Mouse (Mus musculus) limb, embryonic 11.5 days (tissue): ENCODE results near the gene Gm21312. TPM values are rescaled to one million over a fixed set of nuclear protein-coding genes. Genes with fewer than 3 reads are reported as not detected.

ENCODE experiments used
- ATAC-seq: fragments of 200-750 bp; cut with Nextera tagmentation; 2 replicates; pipeline ENCODE4 v1.8.0; 2017; ENCODE audit warnings: low read depth; ENCODE audit not compliant: insufficient number of reproducible peaks, low FRiP score, low TSS enrichment
- DNase-seq: peaks from one replicate; pipeline ENCODE4 v3.0.0-alpha.2; 2015; ENCODE audit warnings: low spot score
- H3K27ac ChIP-seq: fragments of 300-500 bp; sonication (generic); replicated peaks from 2 replicates; pipeline ENCODE4 v1.5.1; 2014; ENCODE audit warnings: low read depth, mild to moderate bottlenecking, low read length
- H3K27me3 ChIP-seq: fragments of 300-500 bp; sonication (generic); 2 replicates; pipeline ENCODE4 v1.6.1; 2014; ENCODE audit warnings: mild to moderate bottlenecking, low read length, mixed read lengths; ENCODE audit not compliant: control insufficient read depth, insufficient read depth
- H3K36me3 ChIP-seq: fragments of 300-500 bp; sonication (generic); 2 replicates; pipeline ENCODE4 v1.6.1; 2014; ENCODE audit warnings: mild to moderate bottlenecking, low read length, moderate library complexity, mixed read lengths; ENCODE audit not compliant: control insufficient read depth, insufficient read depth
- H3K4me1 ChIP-seq: fragments of 300-500 bp; sonication (generic); 2 replicates; pipeline ENCODE4 v1.6.1; 2014; ENCODE audit warnings: low read length, mixed read lengths; ENCODE audit not compliant: control insufficient read depth, insufficient read depth
- H3K4me2 ChIP-seq: fragments of 300-500 bp; sonication (generic); 2 replicates; pipeline ENCODE4 v1.6.1; 2014; ENCODE audit warnings: low read depth, mild to moderate bottlenecking, moderate library complexity; ENCODE audit not compliant: severe bottlenecking
- H3K4me3 ChIP-seq: fragments of 300-500 bp; sonication (generic); 2 replicates; pipeline ENCODE4 v1.5.1; 2014; ENCODE audit warnings: low read depth, low read length
- H3K9ac ChIP-seq: fragments of 300-500 bp; sonication (generic); 2 replicates; pipeline ENCODE4 v1.6.1; 2014; ENCODE audit warnings: mild to moderate bottlenecking, low read length
- H3K9me3 ChIP-seq: fragments of 300-500 bp; sonication (generic); 2 replicates; pipeline ENCODE4 v1.6.1; 2016; ENCODE audit warnings: low read length; ENCODE audit not compliant: control insufficient read depth
- WGBS: fragments of 180-500 bp; shearing (Covaris S2); extraction: QIAGEN DNeasy Blood & Tissue Kit; methylation state at CpG from one replicate; pipeline ENCODE4 v1.1.7; 2014; 5-methylcytosine and 5-hydroxymethylcytosine counted together
- polyA plus RNA-seq: library from polyadenylated mRNA; unstranded; fragments of >200 nt; fragmentation: Nextera tagmentation; extraction: Ambion mirVana; gene quantifications from 2 replicates; pipeline ENCODE4 v1.2.1, GENCODE M21; 2014

Gm21312 gene
- polyA plus RNA-seq, 1 experiment from 2014 or later: not detected

DNA sequence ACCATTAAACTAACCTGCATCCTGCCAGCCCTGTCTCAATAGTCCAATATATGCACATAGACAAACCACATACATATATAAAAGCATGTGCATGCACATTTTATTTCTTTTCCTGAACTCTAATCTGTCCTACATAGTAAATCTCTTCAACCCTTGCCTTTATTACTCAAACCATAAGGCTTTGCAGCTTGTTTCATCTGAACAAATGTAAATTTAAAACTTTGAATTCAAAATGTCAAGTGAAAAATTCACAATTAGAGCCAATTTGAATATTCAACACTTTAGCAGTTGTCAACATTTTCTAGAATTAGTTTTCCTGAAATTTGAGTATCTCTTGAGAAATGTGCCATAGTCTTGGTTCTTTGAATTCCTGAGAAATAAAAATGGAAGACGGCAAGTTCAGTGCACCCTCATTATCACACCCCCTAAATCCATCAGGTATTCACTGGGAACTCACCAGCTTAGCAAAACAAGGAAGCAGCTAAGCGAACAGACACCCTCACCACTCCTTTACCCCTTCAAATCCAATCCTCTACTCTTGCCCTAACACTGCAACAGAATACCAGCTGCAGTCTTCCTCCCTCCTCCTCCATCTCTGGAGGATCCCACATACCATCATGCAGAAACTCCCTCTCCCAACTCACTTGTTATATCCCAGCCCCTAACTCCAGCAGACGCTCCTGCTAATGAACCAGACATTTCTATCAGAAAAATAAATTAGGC lies 33.6 kb downstream of the Gm21312 start:
- H3K27ac ChIP-seq: no peak overlapping the region
- no peak overlapping the region for H3K4me3 ChIP-seq
- no peaks in the 10 kb centered on the region for H3K4me1 ChIP-seq
- 58% methylated on average over 3 of the region's 3 CpGs for WGBS
- no peak for DNase-seq
- H3K4me2 ChIP-seq: no peak overlapping the region
- H3K36me3 ChIP-seq: no peaks in the 10 kb centered on the region
- H3K9ac ChIP-seq: no peak overlapping the region
- no peaks in the 10 kb centered on the region for H3K9me3 ChIP-seq
- no peak for ATAC-seq
- no peaks in the 10 kb centered on the region for H3K27me3 ChIP-seq

GRCm38 (mm10) chr10:104214527-104214926 lies 37.7 kb downstream of the Gm21312 start:
- Histone ChIP-seq H3K36me3 (no peaks in the 10 kb centered on the region), H3K27me3 (no peaks in the 10 kb centered on the region), H3K9me3 (no peaks in the 10 kb centered on the region), H3K27ac (no peak overlapping the region), H3K4me2 (no peak overlapping the region), H3K4me1 (no peaks in the 10 kb centered on the region), H3K9ac (no peak overlapping the region), H3K4me3 (no peak overlapping the region)
- ATAC-seq (no peak), DNase-seq (no peak)
- WGBS: 87% methylated on average over 5 of the region's 5 CpGs

DNA sequence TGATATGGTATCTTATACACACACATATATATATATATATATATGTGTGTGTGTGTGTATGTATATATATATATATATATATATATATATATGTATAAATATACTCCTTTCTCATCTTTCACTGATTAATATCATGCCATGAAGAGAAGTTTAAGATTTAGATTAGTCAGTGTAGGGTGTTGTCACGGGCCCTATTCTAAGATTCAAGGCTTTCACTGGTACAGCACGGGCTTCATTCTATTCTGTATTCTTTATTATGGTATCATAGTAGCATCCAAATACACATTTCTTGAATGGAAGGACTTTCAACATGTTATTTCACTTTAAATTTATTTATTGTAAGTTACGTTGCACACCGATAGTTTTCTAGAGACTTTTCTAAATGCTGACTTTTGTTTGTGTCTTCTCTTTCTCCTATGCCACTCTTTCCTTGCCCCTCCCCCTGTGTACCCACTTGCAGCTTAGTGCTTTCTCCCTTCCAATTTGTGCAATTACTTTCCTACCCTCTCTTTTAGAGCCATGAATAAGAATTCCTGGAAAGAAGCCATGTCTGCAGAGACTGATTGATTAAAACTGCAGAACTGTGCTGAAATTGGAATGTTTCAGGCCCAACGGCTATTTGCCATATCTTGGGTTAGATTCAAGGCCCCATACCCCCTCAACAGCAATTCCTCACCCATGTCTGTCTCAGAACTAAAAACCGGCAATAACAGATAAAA lies 43.6 kb downstream of the Gm21312 start:
- WGBS: 91% methylated on average over 6 of the region's 6 CpGs
- H3K4me2 ChIP-seq: no peak overlapping the region
- H3K36me3 ChIP-seq: no peaks in the 10 kb centered on the region
- ATAC-seq (no peak), DNase-seq (no peak)
- no peaks in the 10 kb centered on the region for H3K9me3 ChIP-seq
- no peak overlapping the region for H3K9ac ChIP-seq
- H3K4me1 ChIP-seq: no peaks in the 10 kb centered on the region
- H3K4me3 ChIP-seq: no peak overlapping the region
- H3K27ac ChIP-seq: no peak overlapping the region
- H3K27me3 ChIP-seq: no peaks in the 10 kb centered on the region

Other genes with a start within 250 kb of the Gm21312 start
- gene Gm21293, start 34.0 kb upstream of the Gm21312 start, polyA plus RNA-seq: not detected in 2 replicates
- gene Gm6763, start 25.5 kb upstream of the Gm21312 start, polyA plus RNA-seq: not detected in 2 replicates
- not detected in 2 replicates for gene Gm8764, start 17.0 kb upstream of the Gm21312 start, polyA plus RNA-seq
- not detected in 2 replicates for gene Gm21304, start 8.5 kb upstream of the Gm21312 start, polyA plus RNA-seq
- not detected in 2 replicates for gene Gm20765, start 8.5 kb downstream of the Gm21312 start, polyA plus RNA-seq
- gene Gm4340, start 17.0 kb downstream of the Gm21312 start, polyA plus RNA-seq: not detected in 2 replicates